Mouse (Mus musculus): ENCODE results near the gene Sipa1.
A peak's percentile ranks its signal among the peaks of the same experiment; 100 is the strongest.

The Sipa1 gene

DNA sequence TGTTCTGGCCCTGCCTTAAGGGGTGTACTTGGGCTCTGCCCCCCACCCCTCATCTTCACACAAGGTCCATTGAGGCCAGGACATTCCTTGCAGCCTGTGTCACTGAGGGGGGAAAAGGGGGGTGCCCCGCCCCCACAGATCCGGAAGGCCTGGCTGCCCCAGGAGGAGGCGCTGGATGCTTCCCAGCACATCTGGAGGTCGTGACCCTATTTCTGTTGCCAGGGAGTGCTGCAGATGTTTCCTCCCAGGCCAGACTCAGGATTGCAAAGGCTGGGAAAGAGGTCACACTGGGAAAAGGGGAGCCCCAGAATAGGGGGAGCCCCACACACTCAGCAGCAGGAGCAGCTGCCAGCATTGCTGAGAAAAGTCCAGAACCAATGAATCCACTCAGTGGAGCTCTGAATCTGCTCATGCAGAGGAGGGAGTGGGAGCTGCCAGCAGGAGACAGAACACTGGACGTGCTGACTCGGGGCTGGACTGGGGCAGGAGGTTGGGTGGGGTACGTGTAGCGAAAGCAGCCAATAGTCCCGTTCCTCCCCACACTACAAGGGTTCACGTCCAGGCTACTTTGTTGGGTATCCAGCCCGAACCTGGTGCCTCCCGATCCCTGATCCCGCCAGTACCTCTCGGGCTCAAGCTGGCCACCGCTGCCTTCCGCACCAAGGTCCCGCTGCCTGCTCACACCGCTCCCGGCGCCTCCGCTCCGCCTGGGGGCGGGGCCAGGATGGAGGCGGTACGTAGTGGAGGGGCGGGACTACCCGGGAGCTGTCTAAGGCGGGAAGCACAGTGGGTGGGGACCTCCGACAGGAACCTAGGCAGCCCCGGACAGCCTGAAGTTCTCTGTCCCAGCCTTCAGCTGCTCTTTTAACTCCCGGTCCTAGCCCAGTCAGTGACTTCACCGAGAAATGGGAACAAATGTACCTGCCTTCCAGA is at the start of gene Sipa1:
TSS of gene Sipa1 (minus strand) at position 727 of the 933 bp plus-strand sequence.
- peak; percentile 82 to 86 for DNase-seq (ENCODE audit: low spot score in 2 of 2)

DNA sequence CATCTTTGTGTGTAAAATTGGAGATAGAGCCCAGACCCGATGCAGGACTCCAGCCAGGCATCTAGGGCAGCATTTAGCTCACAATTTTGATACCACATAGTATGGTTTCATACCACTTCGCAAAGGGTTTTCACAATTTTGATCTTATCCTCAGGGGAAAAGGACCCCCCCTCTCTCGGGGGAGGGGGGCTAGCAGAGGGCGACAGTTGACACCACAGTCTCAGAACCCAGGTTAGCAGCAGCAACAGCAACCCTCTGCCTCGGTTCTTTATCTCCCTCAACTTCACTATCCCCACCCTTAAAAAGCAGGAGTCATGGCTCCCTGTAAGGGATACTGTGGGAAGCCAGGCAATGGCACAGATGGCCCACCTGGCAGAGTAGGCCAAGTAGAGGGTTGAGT is 49.7 kb upstream of the Sipa1 start:
- DNase-seq (ENCODE audit: low spot score in 2 of 2): no peak

GRCm38 (mm10) chr19:5711907-5712460 is 48.5 kb upstream of the Sipa1 start:
- DNase-seq (ENCODE audit: low spot score in 2 of 2): peak in 1 of 2 experiments; percentile 36

DNA sequence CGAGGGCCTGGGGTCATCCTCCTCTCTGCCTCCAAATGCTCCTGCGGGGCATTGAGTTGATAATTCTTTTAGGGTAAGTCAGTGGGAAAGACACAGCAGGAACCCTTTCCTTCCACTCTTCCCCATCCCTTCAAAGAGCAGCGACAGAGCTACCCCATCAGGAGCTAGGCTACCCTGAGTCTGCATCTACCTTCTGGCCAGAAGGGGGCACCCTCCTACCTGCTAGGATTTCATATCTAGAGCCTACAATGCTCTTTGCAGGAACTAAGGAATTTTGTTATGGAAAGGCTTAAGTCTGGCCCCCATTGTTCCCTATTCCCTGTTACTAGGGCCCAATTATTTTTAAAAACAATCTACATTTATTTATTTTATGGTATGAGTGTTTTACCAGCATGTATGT is 47.7 kb upstream of the Sipa1 start:
- DNase-seq (ENCODE audit: low spot score in 2 of 2): peak; percentile 72 to 81

- no peak for DNase-seq (ENCODE audit: low spot score in 2 of 2)
Measured at GRCm38 (mm10) chr19:5710581-5710980, 47.1 kb upstream of the Sipa1 start.

- DNase-seq (ENCODE audit: low spot score in 2 of 2): no peak
Measured at GRCm38 (mm10) chr19:5710068-5710467, 46.6 kb upstream of the Sipa1 start.

- no peak for DNase-seq (ENCODE audit: low spot score in 2 of 2)
Measured at GRCm38 (mm10) chr19:5704801-5705571, 41.5 kb upstream of the Sipa1 start.

DNA sequence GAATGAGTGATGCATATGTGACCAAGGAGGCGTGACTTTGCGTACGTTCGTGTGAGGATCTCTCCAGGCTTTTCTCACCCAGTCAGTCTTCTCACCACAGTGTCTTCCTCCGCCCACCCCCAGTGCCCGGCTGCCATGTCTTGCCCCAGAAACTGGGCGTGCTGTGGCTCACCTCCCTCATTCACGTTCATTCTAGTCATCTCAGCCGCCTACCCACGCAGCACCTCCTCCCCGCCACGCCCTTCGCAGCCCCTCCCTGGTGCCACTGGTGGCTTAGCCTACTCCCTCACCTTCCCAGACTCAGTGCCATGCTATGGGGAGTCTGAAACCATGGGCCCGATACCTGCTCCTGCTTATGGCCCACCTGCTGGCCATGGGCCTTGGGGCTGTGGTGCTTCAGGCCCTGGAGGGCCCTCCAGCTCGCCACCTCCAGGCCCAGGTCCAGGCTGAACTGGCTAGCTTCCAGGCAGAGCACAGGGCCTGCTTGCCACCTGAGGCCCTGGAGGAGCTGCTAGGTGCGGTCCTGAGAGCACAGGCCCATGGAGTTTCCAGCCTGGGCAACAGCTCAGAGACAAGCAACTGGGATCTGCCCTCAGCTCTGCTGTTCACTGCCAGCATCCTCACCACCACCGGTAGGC is 40.8 kb upstream of the Sipa1 start, which contains the start of gene Kcnk7:
TSS of gene Kcnk7 (plus strand) at position 205 of the 638 bp plus-strand sequence.
- DNase-seq (ENCODE audit: low spot score in 2 of 2): no peak

DNA sequence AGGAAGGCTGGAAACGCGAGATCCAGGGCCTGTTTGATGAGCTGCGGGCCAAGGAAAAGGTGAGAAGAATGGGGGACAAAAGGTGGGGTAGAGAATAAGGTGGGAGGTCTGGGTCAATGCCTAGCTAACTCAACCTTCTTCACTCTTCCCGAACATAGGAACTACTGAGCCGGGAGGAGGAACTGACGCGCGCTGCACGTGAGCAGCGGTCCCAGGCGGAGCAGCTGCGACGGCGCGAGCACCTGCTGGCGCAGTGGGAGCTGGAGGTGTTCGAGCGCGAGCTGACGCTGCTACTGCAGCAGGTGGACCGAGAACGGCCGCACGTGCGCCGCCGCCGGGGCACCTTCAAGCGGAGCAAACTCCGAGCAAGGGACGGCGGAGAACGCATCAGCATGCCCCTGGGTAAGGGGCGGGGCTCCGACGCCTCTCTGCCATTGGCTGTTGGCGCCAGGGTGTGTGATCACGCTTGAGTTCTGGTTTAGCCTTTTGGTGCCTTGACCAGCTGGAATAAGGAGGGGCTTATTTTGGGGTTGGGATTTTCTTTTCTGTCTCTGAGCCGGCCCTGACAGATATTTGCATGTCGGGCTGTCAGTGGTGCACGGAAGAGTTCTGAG is 32.4 kb upstream of the Sipa1 start:
- no peak for DNase-seq (ENCODE audit: low spot score in 2 of 2)

GRCm38 (mm10) chr19:5693801-5694200 is 30.3 kb upstream of the Sipa1 start:
- no peak for DNase-seq (ENCODE audit: low spot score in 2 of 2)

DNA sequence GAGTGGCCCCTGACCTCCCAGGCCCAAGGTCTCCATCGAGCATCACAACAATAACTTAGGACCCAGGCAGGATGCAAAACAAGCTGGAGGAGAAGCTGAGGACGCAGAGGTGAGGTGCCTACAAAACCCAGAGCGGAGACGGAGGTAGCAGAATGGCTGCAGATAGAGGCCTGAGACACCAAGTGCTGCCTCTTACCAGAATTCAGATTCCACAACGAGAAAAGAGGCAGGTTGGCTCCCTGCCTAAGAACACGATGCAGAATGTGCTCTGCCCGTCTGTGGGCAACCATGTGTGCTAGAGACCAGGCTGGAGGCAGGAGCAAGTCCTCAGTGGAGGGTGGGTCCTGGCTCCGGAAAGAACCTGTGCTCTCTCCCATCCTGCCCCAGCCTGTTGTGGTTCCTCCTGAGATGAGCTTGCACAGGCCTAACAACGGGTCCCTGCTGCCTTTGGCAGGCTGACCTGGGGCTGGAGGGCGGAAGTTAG is 29.4 kb upstream of the Sipa1 start:
- no peak for DNase-seq (ENCODE audit: low spot score in 2 of 2)

- no peak for DNase-seq (ENCODE audit: low spot score in 2 of 2)
Measured at GRCm38 (mm10) chr19:5692086-5692912, 28.8 kb upstream of the Sipa1 start.

DNA sequence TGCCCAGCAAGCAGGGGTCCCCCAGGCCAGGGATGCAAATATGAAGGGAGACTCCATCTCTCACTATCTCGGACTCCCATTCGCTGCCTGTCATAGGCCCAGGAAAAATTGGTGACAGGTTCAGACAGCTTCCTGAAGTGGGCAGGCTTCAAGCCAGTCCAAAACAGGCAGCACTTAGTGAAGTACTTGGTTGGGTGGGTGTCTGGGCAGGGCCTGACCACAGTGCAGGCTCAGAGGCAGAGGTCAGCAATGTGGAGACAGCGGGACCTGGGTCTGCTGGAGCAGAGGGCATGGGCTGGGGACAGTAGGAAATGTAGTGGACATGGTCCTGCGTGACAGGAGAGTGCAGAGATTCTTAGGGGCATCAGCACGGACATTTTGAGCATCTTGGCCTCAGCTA is 28.1 kb upstream of the Sipa1 start:
- DNase-seq (ENCODE audit: low spot score in 2 of 2): no peak

DNA sequence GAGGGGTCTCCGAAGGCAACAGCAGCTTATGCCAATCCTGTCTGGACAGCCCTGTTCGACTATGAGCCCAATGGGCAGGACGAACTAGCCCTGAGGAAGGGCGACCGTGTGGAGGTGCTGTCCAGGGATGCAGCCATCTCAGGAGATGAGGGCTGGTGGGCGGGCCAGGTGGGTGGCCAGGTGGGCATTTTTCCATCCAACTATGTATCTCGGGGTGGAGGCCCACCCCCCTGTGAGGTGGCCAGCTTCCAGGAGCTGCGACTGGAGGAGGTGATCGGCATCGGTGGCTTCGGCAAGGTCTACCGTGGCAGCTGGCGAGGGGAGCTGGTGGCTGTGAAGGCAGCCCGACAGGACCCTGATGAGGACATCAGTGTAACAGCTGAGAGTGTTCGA is 26.8 kb upstream of the Sipa1 start:
- peak; percentile 55 to 62 for DNase-seq (ENCODE audit: low spot score in 2 of 2)

- peak; percentile 83 to 88 for DNase-seq (ENCODE audit: low spot score in 2 of 2)
Measured at GRCm38 (mm10) chr19:5689565-5690342, 26.2 kb upstream of the Sipa1 start.

- no peak for DNase-seq (ENCODE audit: low spot score in 2 of 2)
Measured at GRCm38 (mm10) chr19:5689088-5689428, 25.6 kb upstream of the Sipa1 start.

GRCm38 (mm10) chr19:5688200-5689087 is 24.9 kb upstream of the Sipa1 start, which contains the start of the genes Map3k11 and Pcnx3:
Map3k11 (plus strand) TSS chr19:5688742.
Pcnx3 (minus strand) TSS chr19:5688908.
- DNase-seq (ENCODE audit: low spot score in 2 of 2): peak; percentile 99

- DNase-seq (ENCODE audit: low spot score in 2 of 2): no peak
Measured at GRCm38 (mm10) chr19:5687738-5688137, 24.2 kb upstream of the Sipa1 start.
